Mouse (Mus musculus): ENCODE measurements around the gene Tmc3. TPM values are rescaled to one million over a fixed set of nuclear protein-coding genes. Genes with fewer than 3 reads are reported as not detected.
A peak's percentile ranks its signal among the peaks of the same experiment; 100 is the strongest.

Gene Tmc3
- 0.08 and 0.11 TPM in 2 replicates for polyA plus RNA-seq (2015; fragmentation: Nextera tagmentation; extraction: Ambion mirVana)

GRCm38 (mm10) chr7:83584639-83585471 lies at the start of gene Tmc3:
Gene Tmc3 (plus strand): TSS chr7:83584927.
- 64% methylated on average over 11 of the region's 11 CpGs for WGBS
- Histone ChIP-seq H3K4me3 (no peak within 1 kb of the TSS), H3K36me3 (ENCODE audit: poor library complexity, severe bottlenecking) (no peaks in the 10 kb centered on the region), H3K4me2 (no peak within 1 kb of the TSS), H3K27me3 (no peaks in the 10 kb centered on the region), H3K9me3 (replicated peaks) (no peaks in the 10 kb centered on the region), H3K4me1 (peaks cover 6% of the 10 kb centered on the region; the same call in 1 of the 2 replicates), H3K27ac (peak within 1 kb of the TSS; percentile 16; the same call in 1 of the 2 replicates), H3K9ac (no peak within 1 kb of the TSS)
- ATAC-seq, result peak; percentile 55; the same call in 1 of the 2 replicates

GRCm38 (mm10) chr7:83541536-83542169 lies 43.1 kb upstream of the Tmc3 start:
- no peak overlapping the region for H3K27ac ChIP-seq
- no peak overlapping the region for H3K9ac ChIP-seq
- no peak for ATAC-seq
- H3K4me3 ChIP-seq, result no peak overlapping the region
- H3K4me2 ChIP-seq, result no peak overlapping the region
- WGBS, result 79% methylated on average over 5 of the region's 5 CpGs
- 0 out of 2 replicates have a peak, but pooled peaks cover 4% of the 10 kb centered on the region for H3K4me1 ChIP-seq
- no peaks in the 10 kb centered on the region for H3K9me3 ChIP-seq (replicated peaks)
- no peaks in the 10 kb centered on the region for H3K27me3 ChIP-seq
- no peaks in the 10 kb centered on the region for H3K36me3 ChIP-seq (ENCODE audit: poor library complexity, severe bottlenecking)

- ATAC-seq, result peak; percentile 58
- Histone ChIP-seq H3K4me2 (peak overlapping the region; percentile 38; the same call in 1 of the 2 replicates), H3K36me3 (ENCODE audit: poor library complexity, severe bottlenecking) (no peaks in the 10 kb centered on the region), H3K9ac (peak overlapping the region; percentile 50), H3K4me1 (peaks cover 19% of the 10 kb centered on the region), H3K27ac (peak overlapping the region; percentile 81), H3K9me3 (replicated peaks) (no peaks in the 10 kb centered on the region), H3K27me3 (no peaks in the 10 kb centered on the region), H3K4me3 (no peak overlapping the region)
- WGBS, result 51% methylated on average over 7 of the region's 7 CpGs
These were observed 35.9 kb upstream of the Tmc3 start for GRCm38 (mm10) chr7:83548686-83549352.

- no peaks in the 10 kb centered on the region for H3K9me3 ChIP-seq (replicated peaks)
- no peaks in the 10 kb centered on the region for H3K27me3 ChIP-seq
- peaks cover 19% of the 10 kb centered on the region for H3K4me1 ChIP-seq
- H3K9ac ChIP-seq, result peak overlapping the region; percentile 50
- H3K27ac ChIP-seq, result peak overlapping the region; percentile 81
- H3K36me3 ChIP-seq (ENCODE audit: poor library complexity, severe bottlenecking), result no peaks in the 10 kb centered on the region
- no peak overlapping the region for H3K4me3 ChIP-seq
- 51% methylated on average over 7 of the region's 7 CpGs for WGBS
- peak; percentile 62 for ATAC-seq
- H3K4me2 ChIP-seq, result peak overlapping the region; percentile 38
These were observed 35.4 kb upstream of the Tmc3 start for GRCm38 (mm10) chr7:83549353-83549774.

- H3K4me1 ChIP-seq, result peaks cover 19% of the 10 kb centered on the region
- WGBS, result 44% methylated on average over 5 of the region's 5 CpGs
- no peaks in the 10 kb centered on the region for H3K36me3 ChIP-seq (ENCODE audit: poor library complexity, severe bottlenecking)
- peak overlapping the region; percentile 10; the same call in 1 of the 2 replicates for H3K4me3 ChIP-seq
- H3K27ac ChIP-seq, result peak overlapping the region; percentile 81
- no peaks in the 10 kb centered on the region for H3K9me3 ChIP-seq (replicated peaks)
- H3K27me3 ChIP-seq, result no peaks in the 10 kb centered on the region
- H3K9ac ChIP-seq, result peak overlapping the region; percentile 50
- H3K4me2 ChIP-seq, result peak overlapping the region; percentile 38
- peak; percentile 80 for ATAC-seq
These were observed 34.7 kb upstream of the Tmc3 start for GRCm38 (mm10) chr7:83549951-83550407.

GRCm38 (mm10) chr7:83554477-83554876 lies 30.2 kb upstream of the Tmc3 start:
- WGBS, result 87% methylated on average over 6 of the region's 6 CpGs
- Histone ChIP-seq H3K4me3 (no peak overlapping the region), H3K9me3 (replicated peaks) (no peaks in the 10 kb centered on the region), H3K27me3 (no peaks in the 10 kb centered on the region), H3K9ac (no peak overlapping the region), H3K4me1 (peaks cover 6% of the 10 kb centered on the region), H3K4me2 (no peak overlapping the region), H3K27ac (no peak overlapping the region), H3K36me3 (ENCODE audit: poor library complexity, severe bottlenecking) (no peaks in the 10 kb centered on the region)
- no peak for ATAC-seq

- no peaks in the 10 kb centered on the region for H3K36me3 ChIP-seq (ENCODE audit: poor library complexity, severe bottlenecking)
- no peak overlapping the region for H3K4me2 ChIP-seq
- H3K4me3 ChIP-seq, result no peak overlapping the region
- 75% methylated on average over 2 of the region's 2 CpGs for WGBS
- no peaks in the 10 kb centered on the region for H3K9me3 ChIP-seq (replicated peaks)
- H3K4me1 ChIP-seq, result no peaks in the 10 kb centered on the region
- no peak for ATAC-seq
- no peak overlapping the region for H3K27ac ChIP-seq
- H3K27me3 ChIP-seq, result no peaks in the 10 kb centered on the region
- H3K9ac ChIP-seq, result no peak overlapping the region
These were observed 28.2 kb upstream of the Tmc3 start for GRCm38 (mm10) chr7:83556488-83556887.

- Histone ChIP-seq H3K9ac (no peak overlapping the region), H3K27me3 (no peaks in the 10 kb centered on the region), H3K4me2 (no peak overlapping the region), H3K27ac (no peak overlapping the region), H3K36me3 (ENCODE audit: poor library complexity, severe bottlenecking) (no peaks in the 10 kb centered on the region), H3K9me3 (replicated peaks) (no peaks in the 10 kb centered on the region), H3K4me3 (no peak overlapping the region), H3K4me1 (no peaks in the 10 kb centered on the region)
- no peak for ATAC-seq
- WGBS, result 60% methylated on average over 5 of the region's 5 CpGs
These were observed 25.9 kb upstream of the Tmc3 start for GRCm38 (mm10) chr7:83558741-83559280.

GRCm38 (mm10) chr7:83559495-83559894 lies 25.2 kb upstream of the Tmc3 start:
- no peak for ATAC-seq
- 87% methylated on average over 3 of the region's 3 CpGs for WGBS

GRCm38 (mm10) chr7:83561849-83562248 lies 22.9 kb upstream of the Tmc3 start:
- WGBS, result 7% methylated on average over 3 of the region's 3 CpGs
- Histone ChIP-seq H3K4me3 (no peak overlapping the region), H3K36me3 (ENCODE audit: poor library complexity, severe bottlenecking) (no peaks in the 10 kb centered on the region), H3K27me3 (no peaks in the 10 kb centered on the region), H3K4me2 (no peak overlapping the region), H3K4me1 (no peaks in the 10 kb centered on the region), H3K9ac (no peak overlapping the region), H3K27ac (no peak overlapping the region), H3K9me3 (replicated peaks) (no peaks in the 10 kb centered on the region)
- ATAC-seq, result no peak

More at GRCm38 (mm10) chr7:83559495-83559894, 25.2 kb upstream of the Tmc3 start:
- no peak overlapping the region for H3K4me3 ChIP-seq
- no peaks in the 10 kb centered on the region for H3K9me3 ChIP-seq (replicated peaks)
- H3K27ac ChIP-seq, result no peak overlapping the region
- no peaks in the 10 kb centered on the region for H3K27me3 ChIP-seq
- no peaks in the 10 kb centered on the region for H3K36me3 ChIP-seq (ENCODE audit: poor library complexity, severe bottlenecking)
- no peak overlapping the region for H3K4me2 ChIP-seq
- H3K4me1 ChIP-seq, result no peaks in the 10 kb centered on the region
- no peak overlapping the region for H3K9ac ChIP-seq

- H3K4me2 ChIP-seq, result no peak overlapping the region
- WGBS, result 82% methylated on average over 12 of the region's 12 CpGs
These were observed 20.0 kb upstream of the Tmc3 start for GRCm38 (mm10) chr7:83564635-83565291.

More at GRCm38 (mm10) chr7:83564635-83565291, 20.0 kb upstream of the Tmc3 start:
- Histone ChIP-seq H3K36me3 (ENCODE audit: poor library complexity, severe bottlenecking) (no peaks in the 10 kb centered on the region), H3K9ac (no peak overlapping the region), H3K9me3 (replicated peaks) (no peaks in the 10 kb centered on the region), H3K4me3 (no peak overlapping the region), H3K27ac (no peak overlapping the region), H3K4me1 (no peaks in the 10 kb centered on the region), H3K27me3 (no peaks in the 10 kb centered on the region)
- no peak for ATAC-seq

All from forebrain, embryonic 13.5 days (tissue).